Comparison of ENCODE assay signal across 27 mouse cellular contexts in genomic region chr1:191083230-191083629, GRCm38 (mm10). TPM values are rescaled to one million over a fixed set of nuclear protein-coding genes. Genes with fewer than 3 reads are reported as not detected.
"Had no signal": no experiment of that assay in that cellular context is flagged by ENCODE, and none has a peak within 500 bp of the region (broad histone marks: within the 10 kb centered on the region; RNA-seq: fewer than 3 reads in every experiment).

No protein-coding gene starts in this region.

- H3K27ac ChIP-seq: intestine, embryonic 15.5 days; limb, embryonic 10.5 days; limb, embryonic 13.5 days; stomach, postnatal 0 days had no signal

- ATAC-seq: intestine, embryonic 15.5 days had no signal

- DNase-seq: kidney, adult 11 months; kidney, adult 8-10 months; lung, adult 2 months; lung, postnatal 14 days; lung, postnatal 4 days; midbrain, embryonic 14.5 days; right cerebral cortex, postnatal 4 days; thymus, adult 2 months; thymus, postnatal 14 days; thymus, postnatal 4 days had no signal

- H3K9me3 ChIP-seq: intestine, embryonic 15.5 days; limb, embryonic 10.5 days; limb, embryonic 13.5 days had no signal

- H3K4me2 ChIP-seq: intestine, embryonic 15.5 days; limb, embryonic 13.5 days; midbrain, embryonic 11.5 days had no signal

- H3K4me1 ChIP-seq: intestine, embryonic 15.5 days; limb, embryonic 10.5 days; limb, embryonic 13.5 days had no signal

- H3K27me3 ChIP-seq: intestine, embryonic 15.5 days; limb, embryonic 13.5 days had no signal

- H3K9ac ChIP-seq: intestine, embryonic 15.5 days; limb, embryonic 13.5 days had no signal

- H3K4me3 ChIP-seq: intestine, embryonic 15.5 days; limb, embryonic 10.5 days; limb, embryonic 13.5 days had no signal

RNA-seq across cellular contexts. Expression of gene Batf3, which starts 14.4 kb away (rescaled TPM):
- total RNA-seq: layer of hippocampus, postnatal 14 days; megakaryocyte-erythroid progenitor cell, adult 5-6 weeks had no signal

RNA-seq across cellular contexts. Expression of gene Spata45, which starts 46.8 kb away (rescaled TPM):
- total RNA-seq: layer of hippocampus, adult 18-20 months; layer of hippocampus, postnatal 14 days; left cerebral cortex, adult 8-10 months; left cerebral cortex, postnatal 14 days; liver, adult 2 months; megakaryocyte progenitor cell, adult 5-6 weeks; megakaryocyte-erythroid progenitor cell, adult 5-6 weeks; midbrain, postnatal 0 days had no signal
- polyA plus RNA-seq: intestine, embryonic 15.5 days; limb, embryonic 10.5 days; limb, embryonic 13.5 days; liver, adult 2 months; lung, adult 2 months; lung, embryonic 16.5 days; midbrain, embryonic 11.5 days; midbrain, embryonic 14.5 days; midbrain, postnatal 0 days; neural tube, embryonic 11.5 days; neural tube, embryonic 14.5 days; stomach, embryonic 14.5 days; stomach, postnatal 0 days; thymus, adult 2 months had no signal
